Mouse (Mus musculus) G1E (cell line): ENCODE results near the gene B3galt1.

Experiments used
- CTCF ChIP-seq: IDR thresholded peaks from 2 replicates; pipeline ENCODE4 v1.5.1; 2012; ENCODE audit warnings: low read depth, low read length, inconsistent platforms, mixed read lengths
- POLR2AphosphoS5 ChIP-seq: IDR thresholded peaks from 2 replicates; pipeline ENCODE4 v1.6.1; 2012; ENCODE audit warnings: low read depth, low read length, inconsistent platforms; ENCODE audit not compliant: insufficient replicate concordance

DNA sequence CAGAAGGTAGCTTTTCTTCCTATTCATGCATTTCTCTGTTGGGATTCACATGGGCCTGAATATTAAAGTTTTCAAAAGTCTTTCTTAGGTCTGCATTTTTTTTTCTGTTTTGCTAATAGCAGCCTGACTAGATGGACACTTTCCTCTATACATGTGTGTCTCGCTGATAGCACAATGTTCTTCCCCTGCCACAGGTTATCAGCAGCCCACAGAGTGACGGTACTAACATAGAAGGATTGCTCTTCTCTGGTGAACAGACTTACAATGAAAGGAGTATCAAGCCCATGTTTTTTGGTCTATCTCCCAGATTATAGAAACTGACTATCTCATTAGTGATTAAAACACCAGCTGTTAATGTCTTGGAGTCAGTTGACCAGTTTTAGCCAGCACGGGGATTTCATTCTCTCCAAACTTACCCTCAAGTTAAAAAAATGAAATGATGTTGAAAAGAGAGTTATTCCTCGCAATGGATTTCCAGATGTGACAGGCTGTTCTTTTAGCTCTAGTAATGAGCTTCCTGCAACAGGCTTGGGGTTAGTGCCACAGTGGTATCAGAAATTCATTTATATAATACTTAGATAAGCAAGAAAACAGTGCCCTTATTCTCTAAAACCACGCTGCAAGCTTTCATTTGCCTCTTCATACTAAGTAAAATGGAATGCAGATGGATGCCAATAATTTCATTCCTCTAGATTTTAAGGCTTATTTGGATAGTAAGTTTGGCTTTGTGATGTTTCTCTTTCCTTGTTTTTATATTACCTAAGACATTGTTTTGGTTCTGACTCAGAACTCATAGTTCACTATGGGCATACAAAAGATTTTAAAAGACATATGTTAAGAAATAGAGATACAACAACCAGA, 263.6 kb downstream of the B3galt1 start:
- TF ChIP-seq CTCF (no peak), POLR2AphosphoS5 (no peak)
